8 mouse cellular contexts compared by ENCODE assay signal in the genomic region with DNA sequence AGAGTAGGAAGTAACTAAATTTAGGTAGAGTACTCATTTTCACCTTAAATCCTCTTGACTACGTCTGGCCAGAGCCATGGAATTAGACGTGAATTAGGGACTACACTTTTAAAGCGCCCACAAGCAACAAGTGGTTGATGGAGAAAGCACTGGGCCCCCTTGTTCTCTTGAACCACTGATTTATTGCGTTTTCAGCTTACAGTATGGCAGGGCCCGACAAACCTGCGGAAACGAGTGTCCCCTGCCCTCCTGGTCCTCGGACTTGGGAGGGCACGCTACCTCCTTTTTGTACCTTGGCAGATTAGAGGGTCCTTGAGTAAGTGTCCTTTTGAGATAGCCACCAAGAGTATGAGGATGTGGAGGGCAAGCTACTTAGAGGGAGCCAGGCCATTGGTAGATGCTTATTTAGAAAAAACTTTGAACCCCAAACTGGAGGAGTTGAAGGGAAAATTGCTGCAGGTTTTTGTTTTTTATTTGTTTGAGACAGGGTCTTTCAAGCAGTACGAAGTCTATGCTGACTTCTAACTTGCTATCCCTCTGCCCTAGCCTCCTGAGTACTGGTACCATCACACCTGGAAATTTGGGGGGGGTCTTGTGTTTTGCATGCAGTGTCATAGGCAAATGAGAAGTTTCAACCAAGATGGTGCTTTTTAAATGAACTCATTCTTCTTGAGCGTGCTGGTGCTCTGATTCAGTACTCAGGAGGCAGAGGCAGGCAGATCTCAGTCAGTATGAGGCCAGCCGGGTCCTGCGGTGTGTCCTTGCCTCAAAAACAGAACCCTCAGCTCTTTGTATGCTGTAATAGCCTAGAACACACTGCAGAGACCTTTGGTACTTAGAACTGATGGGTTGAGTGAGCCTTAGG. TPM values are rescaled to one million over a fixed set of nuclear protein-coding genes. Genes with fewer than 3 reads are reported as not detected.
DNase-seq lines count a peak whose midpoint lies in the region; ATAC-seq and TF ChIP-seq lines count a peak whose summit lies in the region.

No protein-coding gene starts in this region.

- no peak overlapping the region for H3K9ac ChIP-seq in heart, postnatal 0 days (replicated peaks; ENCODE audit: low read depth, low read length)
- H3K9ac ChIP-seq in MEL (ENCODE audit: control insufficient read depth, low read depth, low read length, poor library complexity, severe bottlenecking): peak overlapping the region; percentile 98
- H3K9ac ChIP-seq in hindbrain, embryonic 11.5 days (ENCODE audit: low read depth, low read length): peak overlapping the region; percentile 99
- peak overlapping the region; percentile 87; the same call in 1 of the 2 replicates for H3K9ac ChIP-seq in midbrain, embryonic 14.5 days (replicated peaks; ENCODE audit: low read length)

- peaks cover 35% of the 10 kb centered on the region for H3K4me1 ChIP-seq in heart, postnatal 0 days (ENCODE audit: control insufficient read depth, insufficient read depth)
- H3K4me1 ChIP-seq in MEL (ENCODE audit: control insufficient read depth in 1 of 2, insufficient read depth in 2 of 2, low read length in 2 of 2): peaks cover 27 to 48% of the 10 kb centered on the region in 2 experiments
- H3K4me1 ChIP-seq in hindbrain, embryonic 11.5 days (replicated peaks; ENCODE audit: control insufficient read depth, insufficient read depth, low read length): peaks cover 8% of the 10 kb centered on the region
- peaks cover 13% of the 10 kb centered on the region; the same call in 1 of the 2 replicates for H3K4me1 ChIP-seq in midbrain, embryonic 14.5 days (ENCODE audit: control insufficient read depth, insufficient read depth, low read length)

- no peak for DNase-seq in heart, postnatal 0 days (ENCODE audit: low spot score)
- DNase-seq in heart, adult 8-10 months (ENCODE audit: low spot score): no peak
- peak; percentile 52 for DNase-seq in MEL (ENCODE audit: low read depth, low spot score)
- peak; percentile 43 for DNase-seq in hindbrain, embryonic 11.5 days (ENCODE audit: low spot score)
- DNase-seq in midbrain, embryonic 14.5 days: no peak
- DNase-seq in left cerebral cortex, adult 18-20 months (ENCODE audit: low spot score in 2 of 2): no peak
- DNase-seq in urinary bladder, adult 2 months (ENCODE audit: low spot score): no peak
- no peak for DNase-seq in gastrocnemius, postnatal 10 days

- H3K79me2 ChIP-seq in MEL (ENCODE audit: control insufficient read depth, insufficient read depth, low read length, poor library complexity): peaks cover 76% of the 10 kb centered on the region

- TF ChIP-seq RAD21 in MEL (IDR thresholded peaks at IDR 0.05; ENCODE audit: low read depth, low read length): no peak

- no peaks in the 10 kb centered on the region for H3K36me3 ChIP-seq in heart, postnatal 0 days (replicated peaks; ENCODE audit: control insufficient read depth, insufficient read depth, low read length)
- peaks cover 6 to 58% of the 10 kb centered on the region in 2 experiments for H3K36me3 ChIP-seq in MEL (ENCODE audit: control insufficient read depth in 1 of 2, insufficient read depth in 2 of 2, low read length in 2 of 2)
- peaks cover 2% of the 10 kb centered on the region; the same call in 1 of the 2 replicates for H3K36me3 ChIP-seq in hindbrain, embryonic 11.5 days (ENCODE audit: control insufficient read depth, insufficient read depth, low read length)
- no peaks in the 10 kb centered on the region for H3K36me3 ChIP-seq in midbrain, embryonic 14.5 days (ENCODE audit: control insufficient read depth, insufficient read depth, low read length)

- peak overlapping the region; percentile 69 for H3K4me2 ChIP-seq in heart, postnatal 0 days (ENCODE audit: low read depth, low read length)
- H3K4me2 ChIP-seq in hindbrain, embryonic 11.5 days (replicated peaks; ENCODE audit: low read depth, low read length): peak overlapping the region; percentile 89
- peak overlapping the region; percentile 91 for H3K4me2 ChIP-seq in midbrain, embryonic 14.5 days (ENCODE audit: low read length)

- peak overlapping the region; percentile 43; the same call in 1 of the 2 replicates for H3K27ac ChIP-seq in heart, postnatal 0 days (ENCODE audit: low read depth)
- peak overlapping the region; percentile 91 for H3K27ac ChIP-seq in MEL (ENCODE audit: control insufficient read depth, low read depth, low read length)
- H3K27ac ChIP-seq in hindbrain, embryonic 11.5 days (ENCODE audit: low read depth, low read length): peak overlapping the region; percentile 98; the same call in 1 of the 2 replicates
- peak overlapping the region; percentile 97 for H3K27ac ChIP-seq in midbrain, embryonic 14.5 days (replicated peaks; ENCODE audit: low read depth, low read length)

- ATAC-seq in heart, postnatal 0 days (ENCODE audit: insufficient read depth, low read depth): no peak
- ATAC-seq in hindbrain, embryonic 11.5 days (ENCODE audit: low FRiP score): no peak
- no peak for ATAC-seq in midbrain, embryonic 14.5 days (ENCODE audit: low FRiP score, low TSS enrichment)

- WGBS in heart, postnatal 0 days: 50% methylated on average over 13 of the region's 13 CpGs
- 38% methylated on average over 13 of the region's 13 CpGs for WGBS in hindbrain, embryonic 11.5 days
- WGBS in midbrain, embryonic 14.5 days: 41% methylated on average over 13 of the region's 13 CpGs

- TF ChIP-seq CTCF in heart, postnatal 0 days (IDR thresholded peaks at IDR 0.05; ENCODE audit: low read depth): no peak
- TF ChIP-seq CTCF in MEL (IDR thresholded peaks at IDR 0.05 in 2 of 3, conservative IDR thresholded peaks at IDR 0.05 in 1 of 3; ENCODE audit: control insufficient read depth in 1 of 3, insufficient read depth in 1 of 3, low read depth in 2 of 3, low read length in 3 of 3, poor library complexity in 1 of 3, severe bottlenecking in 1 of 3): no peak

- H3K4me3 ChIP-seq in heart, postnatal 0 days (ENCODE audit: low read depth, low read length): peak overlapping the region; percentile 87
- peak overlapping the region; percentile 40 to 85 for H3K4me3 ChIP-seq in MEL (ENCODE audit: control insufficient read depth in 1 of 2, insufficient read depth in 1 of 2, low read depth in 2 of 2, low read length in 2 of 2)
- peak overlapping the region; percentile 88 for H3K4me3 ChIP-seq in hindbrain, embryonic 11.5 days (ENCODE audit: low read depth, low read length)
- peak overlapping the region; percentile 78 for H3K4me3 ChIP-seq in midbrain, embryonic 14.5 days (replicated peaks; ENCODE audit: low read depth, low read length)

- TF ChIP-seq POLR2A in MEL (IDR thresholded peaks at IDR 0.05; ENCODE audit: control insufficient read depth in 1 of 2, insufficient read depth in 1 of 2, low read depth in 1 of 2, low read length in 2 of 2, poor library complexity in 1 of 2): no peak

- no peak for TF ChIP-seq EP300 in heart, postnatal 0 days (IDR thresholded peaks at IDR 0.05; ENCODE audit: low read depth)
- no peak for TF ChIP-seq EP300 in MEL (IDR thresholded peaks at IDR 0.05; ENCODE audit: low read depth in 1 of 2, low read length in 2 of 2)

- no peaks in the 10 kb centered on the region for H3K9me3 ChIP-seq in heart, postnatal 0 days (replicated peaks; ENCODE audit: control insufficient read depth, low read length)
- no peaks in the 10 kb centered on the region for H3K9me3 ChIP-seq in MEL (replicated peaks; ENCODE audit: insufficient read depth, low read length)
- H3K9me3 ChIP-seq in hindbrain, embryonic 11.5 days (ENCODE audit: control insufficient read depth, low read length): no peaks in the 10 kb centered on the region
- no peaks in the 10 kb centered on the region for H3K9me3 ChIP-seq in midbrain, embryonic 14.5 days (ENCODE audit: control insufficient read depth, low read length)

- no peaks in the 10 kb centered on the region for H3K27me3 ChIP-seq in heart, postnatal 0 days (ENCODE audit: control insufficient read depth, insufficient read depth, low read length)
- H3K27me3 ChIP-seq in MEL (ENCODE audit: control insufficient read depth in 1 of 2, insufficient read depth in 2 of 2, low read length in 2 of 2): no peaks in the 10 kb centered on the region
- H3K27me3 ChIP-seq in hindbrain, embryonic 11.5 days (ENCODE audit: control insufficient read depth, insufficient read depth, low read length): no peaks in the 10 kb centered on the region
- no peaks in the 10 kb centered on the region for H3K27me3 ChIP-seq in midbrain, embryonic 14.5 days (ENCODE audit: control insufficient read depth, insufficient read depth, low read length)

RNA-seq across cellular contexts. Expression of a gene that starts 2.4 kb away (rescaled TPM):
- total RNA-seq in heart, postnatal 0 days (2014; rRNA removed; ENCODE audit: low replicate concordance): 3.6 and 9.2 TPM in 2 replicates
- polyA plus RNA-seq in heart, postnatal 0 days (2015; fragmentation: Nextera tagmentation; extraction: Ambion mirVana): 75.8 and 76.0 TPM in 2 replicates
- 10 to 100 TPM; 59.5 to 64.7 (median 61.5) TPM for total RNA-seq in heart, adult 8-10 months (2022)
- 41.1 and 53.7 TPM in 2 replicates for total RNA-seq in MEL (2012; rRNA removed)
- polyA plus RNA-seq in MEL (2012; ENCODE audit: insufficient read depth in 1 of 2, insufficient read length in 2 of 2, low read depth in 1 of 2, low replicate concordance in 2 of 2, missing spikeins in 1 of 2): 100 to 1,000 TPM in 1 of 2 experiments, not detected in 1; 547 TPM
- polyA plus RNA-seq in hindbrain, embryonic 11.5 days (2014; fragmentation: Nextera tagmentation; extraction: Ambion mirVana): 271 and 285 TPM in 2 replicates
- polyA plus RNA-seq in midbrain, embryonic 14.5 days (2014; fragmentation: Nextera tagmentation; extraction: Ambion mirVana): 64.0 and 70.4 TPM in 2 replicates
- 10 to 100 TPM; 41.5 to 45.7 TPM for total RNA-seq in left cerebral cortex, adult 18-20 months (2021)
- 26.7 and 71.9 TPM in 2 replicates for polyA plus RNA-seq in urinary bladder, adult 2 months (2012; rRNA removed)
- 100 to 1,000 TPM in 1 of 2 experiments, 10 to 100 TPM in 1; 98.5 to 102 TPM for total RNA-seq in gastrocnemius, postnatal 10 days (2021)

RNA-seq across cellular contexts. Expression of a gene that starts 36.0 kb away (rescaled TPM):
- total RNA-seq in heart, postnatal 0 days (2014; rRNA removed; ENCODE audit: low replicate concordance): 54.2 and 54.6 TPM in 2 replicates
- 36.2 and 38.2 TPM in 2 replicates for polyA plus RNA-seq in heart, postnatal 0 days (2015; fragmentation: Nextera tagmentation; extraction: Ambion mirVana)
- total RNA-seq in heart, adult 8-10 months (2022): 10 to 100 TPM; 12.1 to 16.8 (median 15.6) TPM
- total RNA-seq in MEL (2012; rRNA removed): 124 and 136 TPM in 2 replicates
- 100 to 1,000 TPM; 182 to 246 TPM for polyA plus RNA-seq in MEL (2012; ENCODE audit: insufficient read depth in 1 of 2, insufficient read length in 2 of 2, low read depth in 1 of 2, low replicate concordance in 2 of 2, missing spikeins in 1 of 2)
- polyA plus RNA-seq in hindbrain, embryonic 11.5 days (2014; fragmentation: Nextera tagmentation; extraction: Ambion mirVana): 79.7 and 88.4 TPM in 2 replicates
- polyA plus RNA-seq in midbrain, embryonic 14.5 days (2014; fragmentation: Nextera tagmentation; extraction: Ambion mirVana): 47.3 and 47.5 TPM in 2 replicates
- 10 to 100 TPM; 14.8 to 19.2 TPM for total RNA-seq in left cerebral cortex, adult 18-20 months (2021)
- 34.6 and 35.1 TPM in 2 replicates for polyA plus RNA-seq in urinary bladder, adult 2 months (2012; rRNA removed)
- 10 to 100 TPM; 34.7 to 38.0 TPM for total RNA-seq in gastrocnemius, postnatal 10 days (2021)

RNA-seq across cellular contexts. Expression of a gene that starts 39.8 kb away (rescaled TPM):
- 0.27 TPM in 1 of 2 replicates, not detected in the other for total RNA-seq in heart, postnatal 0 days (2014; rRNA removed; ENCODE audit: low replicate concordance)
- 0.37 TPM in 1 of 2 replicates, not detected in the other for polyA plus RNA-seq in heart, postnatal 0 days (2015; fragmentation: Nextera tagmentation; extraction: Ambion mirVana)
- under 1 TPM in 1 of 4 experiments, not detected in 3; 0.37 TPM for total RNA-seq in heart, adult 8-10 months (2022)
- 7.4 and 11.8 TPM in 2 replicates for total RNA-seq in MEL (2012; rRNA removed)
- 10 to 100 TPM in 1 of 2 experiments, not detected in 1; 19.9 TPM for polyA plus RNA-seq in MEL (2012; ENCODE audit: insufficient read depth in 1 of 2, insufficient read length in 2 of 2, low read depth in 1 of 2, low replicate concordance in 2 of 2, missing spikeins in 1 of 2)
- 16.1 and 22.3 TPM in 2 replicates for polyA plus RNA-seq in hindbrain, embryonic 11.5 days (2014; fragmentation: Nextera tagmentation; extraction: Ambion mirVana)
- polyA plus RNA-seq in midbrain, embryonic 14.5 days (2014; fragmentation: Nextera tagmentation; extraction: Ambion mirVana): 0.12 TPM in 1 of 2 replicates, not detected in the other
- total RNA-seq in left cerebral cortex, adult 18-20 months (2021): not detected
- polyA plus RNA-seq in urinary bladder, adult 2 months (2012; rRNA removed): 0.06 and 0.07 TPM in 2 replicates
- 1 to 10 TPM in 1 of 2 experiments, not detected in 1; 1.7 TPM for total RNA-seq in gastrocnemius, postnatal 10 days (2021)

Comparison
In these comparisons a context has a peak if more than half of its experiments do, and no peak if none do; other contexts are left out.
1. DNase-seq: peak in MEL (single experiment) and hindbrain, embryonic 11.5 days (single experiment); none in heart, postnatal 0 days (single experiment), heart, adult 8-10 months (single experiment), midbrain, embryonic 14.5 days (single experiment), left cerebral cortex, adult 18-20 months (0 of 2), urinary bladder, adult 2 months (single experiment) and gastrocnemius, postnatal 10 days (single experiment).
2. H3K27ac ChIP-seq: peak in every context shown above with its lines; median percentile 98 in hindbrain, embryonic 11.5 days; 97 in midbrain, embryonic 14.5 days; 91 in MEL; 43 in heart, postnatal 0 days.
3. Peak in every context shown above with its lines, with median percentiles within 50 percentile points of each other: H3K4me2 ChIP-seq and H3K4me3 ChIP-seq.